Mouse (Mus musculus): ENCODE measurements at regions not wholly inside any gene's neighbourhood (a gene's known extent, or its start where the extent isn't known, plus 50 kb on each side); places are given as distances from the start of the nearest gene placed in this dataset.
"Not testable (repeated sequence)": the region's sequence is repeated elsewhere in the genome, so short reads cannot be mapped to it uniquely, and the experiment has no call there.

DNA sequence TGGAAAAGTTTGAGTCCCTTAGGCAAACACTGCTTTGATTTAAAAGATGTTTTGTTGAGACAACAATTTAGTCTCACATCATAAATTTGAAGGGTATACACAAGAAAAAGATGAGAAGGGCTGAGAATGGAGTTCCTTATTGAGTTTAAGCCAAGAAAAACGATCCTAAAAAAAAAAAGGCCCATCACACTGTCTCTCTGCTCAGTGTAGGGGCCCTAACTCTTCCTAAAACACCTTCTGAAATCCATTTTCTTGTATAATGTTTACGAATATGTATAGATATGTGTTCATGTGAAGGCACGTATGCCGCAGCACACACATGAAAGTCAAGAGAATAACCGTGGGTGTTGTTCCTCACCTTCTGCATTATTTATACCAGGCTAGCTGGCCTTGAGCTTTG lies 62.7 kb upstream of the Dynlt1c start:
- ATAC-seq (ENCODE audit: insufficient read depth); H3K4me1 ChIP-seq (replicated peaks); H3K36me3 ChIP-seq (replicated peaks); H3K4me2 ChIP-seq; H3K4me3 ChIP-seq (replicated peaks); H3K27ac ChIP-seq (replicated peaks); H3K27me3 ChIP-seq; H3K9ac ChIP-seq; H3K9me3 ChIP-seq (replicated peaks): not testable (repeated sequence)
- no CpG with 5 or more reads among the region's 5 CpGs for WGBS (ENCODE audit: insufficient replicate concordance)

DNA sequence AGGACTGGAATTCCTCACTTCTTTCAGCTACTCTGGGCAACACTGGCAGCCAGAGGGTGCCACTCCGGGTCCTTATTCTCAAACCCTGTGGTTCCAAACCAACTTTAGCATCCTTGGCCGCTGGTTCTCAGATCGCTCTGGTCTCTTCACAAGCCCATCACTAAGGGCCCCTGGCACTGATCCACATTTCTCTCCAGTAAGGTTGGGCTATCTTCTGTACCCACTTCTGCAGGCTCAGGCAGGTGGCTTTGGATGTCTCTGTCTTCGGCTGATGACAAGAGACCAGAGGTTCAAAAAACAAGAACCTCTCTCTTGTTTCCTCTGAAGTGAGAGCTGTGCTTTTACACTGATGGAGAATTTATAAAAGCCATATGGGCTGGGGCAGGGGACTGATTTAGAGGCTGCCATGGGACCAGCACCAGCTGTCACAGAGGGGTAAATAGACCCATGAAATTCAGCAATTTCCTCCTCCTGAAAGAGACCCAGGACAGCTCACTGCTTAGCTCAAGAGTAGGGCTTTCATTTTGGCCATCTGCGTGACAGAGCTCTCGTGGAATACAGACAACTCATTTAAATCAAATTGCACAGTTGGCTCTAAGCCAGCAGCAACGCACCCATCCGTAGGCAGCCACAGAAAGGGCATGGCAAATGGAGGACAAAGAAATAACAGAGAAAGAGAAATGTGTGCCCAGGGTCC lies 54.3 kb upstream of the Dynlt1c start:
- not testable (repeated sequence) for H3K9ac ChIP-seq; ATAC-seq (ENCODE audit: insufficient read depth); H3K4me1 ChIP-seq (replicated peaks); H3K9me3 ChIP-seq (replicated peaks); H3K36me3 ChIP-seq (replicated peaks); H3K4me3 ChIP-seq (replicated peaks); H3K27me3 ChIP-seq; H3K4me2 ChIP-seq; H3K27ac ChIP-seq (replicated peaks)
- no CpG with 5 or more reads among the region's 8 CpGs for WGBS (ENCODE audit: insufficient replicate concordance)

DNA sequence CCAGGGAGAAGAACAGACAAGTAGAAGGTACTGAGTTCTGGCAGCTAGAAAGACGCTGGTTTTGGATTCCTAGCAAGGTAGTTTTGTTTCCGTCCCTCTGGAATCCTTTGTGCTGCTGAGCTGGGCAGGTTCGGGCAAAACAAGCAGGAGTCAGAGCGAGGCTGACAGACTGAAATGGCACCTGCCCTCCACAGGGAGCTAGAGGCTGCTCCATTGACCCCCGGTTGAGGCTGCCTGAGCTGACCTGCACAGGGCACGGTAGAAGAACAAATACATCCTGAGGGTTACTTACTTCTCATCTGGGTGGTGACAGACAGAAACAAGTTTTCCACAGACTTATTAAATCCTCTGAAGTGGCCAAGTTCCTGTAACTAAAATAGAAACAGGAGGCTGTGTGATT lies 53.5 kb upstream of the Dynlt1c start:
- H3K27ac ChIP-seq (replicated peaks); H3K9ac ChIP-seq; ATAC-seq (ENCODE audit: insufficient read depth); H3K27me3 ChIP-seq; H3K4me1 ChIP-seq (replicated peaks); H3K4me2 ChIP-seq; H3K4me3 ChIP-seq (replicated peaks); H3K9me3 ChIP-seq (replicated peaks); H3K36me3 ChIP-seq (replicated peaks): not testable (repeated sequence)
- WGBS (ENCODE audit: insufficient replicate concordance) = no CpG with 5 or more reads among the region's 6 CpGs
